20 mouse cellular contexts compared by ENCODE assay signal in the genomic region with DNA sequence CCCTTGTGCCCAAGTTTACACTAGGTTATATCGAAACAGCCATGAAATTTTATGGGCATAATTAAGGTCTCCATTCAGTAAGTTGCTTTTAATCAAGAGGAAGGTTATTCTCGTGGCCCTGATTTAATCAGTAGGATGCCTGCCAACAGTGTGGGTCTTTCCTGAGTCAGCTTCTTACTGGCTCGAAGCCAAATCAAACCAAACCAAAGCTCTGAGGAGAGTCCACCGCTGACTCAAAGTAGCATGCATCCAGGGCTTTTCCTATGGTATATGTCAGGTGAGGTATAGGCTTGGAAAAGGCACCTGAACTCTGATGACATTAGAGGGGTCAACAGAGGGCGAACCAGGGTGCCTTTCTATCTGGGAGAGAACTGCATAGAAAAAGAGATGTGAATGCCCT. TPM values are rescaled to one million over a fixed set of nuclear protein-coding genes. Genes with fewer than 3 reads are reported as not detected.
DNase-seq lines count a peak whose midpoint lies in the region; ATAC-seq and TF ChIP-seq lines count a peak whose summit lies in the region.
"Had no signal": no experiment of that assay in that cellular context is flagged by ENCODE, and none has a peak within 500 bp of the region (broad histone marks: within the 10 kb centered on the region; RNA-seq: fewer than 3 reads in every experiment).

No protein-coding gene starts in this region.

- H3K4me2 ChIP-seq in embryonic facial prominence, embryonic 14.5 days (ENCODE audit: low read depth, low read length): no peak overlapping the region
- no peak overlapping the region for H3K4me2 ChIP-seq in lung, embryonic 14.5 days
- H3K4me2 ChIP-seq: embryonic facial prominence, embryonic 12.5 days; forebrain, embryonic 13.5 days; liver, embryonic 13.5 days had no signal

- no peaks in the 10 kb centered on the region for H3K36me3 ChIP-seq in embryonic facial prominence, embryonic 14.5 days (ENCODE audit: control insufficient read depth, insufficient read depth, low read length)
- H3K36me3 ChIP-seq in embryonic facial prominence, embryonic 10.5 days (replicated peaks): no peaks in the 10 kb centered on the region
- H3K36me3 ChIP-seq in lung, embryonic 14.5 days (ENCODE audit: insufficient read depth): no peaks in the 10 kb centered on the region
- H3K36me3 ChIP-seq: embryonic facial prominence, embryonic 12.5 days; liver, embryonic 13.5 days had no signal

- no peak overlapping the region for H3K27ac ChIP-seq in embryonic facial prominence, embryonic 14.5 days (replicated peaks; ENCODE audit: low read depth, low read length)
- H3K27ac ChIP-seq in embryonic facial prominence, embryonic 10.5 days (replicated peaks): no peak overlapping the region
- H3K27ac ChIP-seq in lung, embryonic 14.5 days (ENCODE audit: low read depth): no peak overlapping the region
- H3K27ac ChIP-seq: embryonic facial prominence, embryonic 12.5 days; forebrain, embryonic 13.5 days; heart, adult 2 months; liver, embryonic 13.5 days had no signal

- no peaks in the 10 kb centered on the region for H3K4me1 ChIP-seq in embryonic facial prominence, embryonic 14.5 days (ENCODE audit: control insufficient read depth, insufficient read depth, low read length)
- no peaks in the 10 kb centered on the region for H3K4me1 ChIP-seq in embryonic facial prominence, embryonic 10.5 days
- no peaks in the 10 kb centered on the region for H3K4me1 ChIP-seq in lung, embryonic 14.5 days (ENCODE audit: insufficient read depth)
- H3K4me1 ChIP-seq: embryonic facial prominence, embryonic 12.5 days had no signal

- WGBS in embryonic facial prominence, embryonic 14.5 days: 57% methylated on average over 5 of the region's 5 CpGs
- 84% methylated on average over 5 of the region's 5 CpGs for WGBS in embryonic facial prominence, embryonic 10.5 days
- WGBS in lung, embryonic 14.5 days: 58% methylated on average over 5 of the region's 5 CpGs

- ATAC-seq in embryonic facial prominence, embryonic 14.5 days (ENCODE audit: low read depth): no peak
- no peak for ATAC-seq in lung, embryonic 14.5 days (ENCODE audit: insufficient read depth)
- ATAC-seq in erythroid progenitor cell, adult 5-6 weeks (replicated peaks; ENCODE audit: low FRiP score, poor library complexity, severe bottlenecking): no peak
- ATAC-seq: forebrain, embryonic 13.5 days; hindbrain, embryonic 16.5 days had no signal

- no peak for TF ChIP-seq CTCF in lung, embryonic 14.5 days (IDR thresholded peaks at IDR 0.05; ENCODE audit: low read depth)

- no peaks in the 10 kb centered on the region for H3K27me3 ChIP-seq in embryonic facial prominence, embryonic 14.5 days (replicated peaks; ENCODE audit: control insufficient read depth, insufficient read depth, low read length)
- H3K27me3 ChIP-seq in embryonic facial prominence, embryonic 10.5 days (replicated peaks; ENCODE audit: low read depth, poor library complexity, severe bottlenecking): no peaks in the 10 kb centered on the region
- no peaks in the 10 kb centered on the region for H3K27me3 ChIP-seq in lung, embryonic 14.5 days (ENCODE audit: insufficient read depth, low read length)
- H3K27me3 ChIP-seq: embryonic facial prominence, embryonic 12.5 days; forebrain, embryonic 13.5 days; liver, embryonic 13.5 days had no signal

- H3K4me3 ChIP-seq in embryonic facial prominence, embryonic 14.5 days (ENCODE audit: low read depth, low read length): no peak overlapping the region
- no peak overlapping the region for H3K4me3 ChIP-seq in embryonic facial prominence, embryonic 10.5 days
- no peak overlapping the region for H3K4me3 ChIP-seq in lung, embryonic 14.5 days (ENCODE audit: low read depth, low read length)
- H3K4me3 ChIP-seq: embryonic facial prominence, embryonic 12.5 days; forebrain, embryonic 13.5 days; heart, adult 2 months; liver, embryonic 13.5 days; myocyte had no signal

- H3K9me3 ChIP-seq in embryonic facial prominence, embryonic 14.5 days (ENCODE audit: control insufficient read depth, low read length): no peaks in the 10 kb centered on the region
- no peaks in the 10 kb centered on the region for H3K9me3 ChIP-seq in embryonic facial prominence, embryonic 10.5 days
- no peaks in the 10 kb centered on the region for H3K9me3 ChIP-seq in lung, embryonic 14.5 days (ENCODE audit: low read depth, low read length)
- H3K9me3 ChIP-seq: embryonic facial prominence, embryonic 12.5 days; forebrain, embryonic 13.5 days; liver, embryonic 13.5 days had no signal

- H3K9ac ChIP-seq in embryonic facial prominence, embryonic 14.5 days (ENCODE audit: low read depth, low read length): no peak overlapping the region
- H3K9ac ChIP-seq in lung, embryonic 14.5 days: no peak overlapping the region
- H3K9ac ChIP-seq: embryonic facial prominence, embryonic 12.5 days; forebrain, embryonic 13.5 days; liver, embryonic 13.5 days had no signal

- DNase-seq in embryonic facial prominence, embryonic 14.5 days (ENCODE audit: low spot score): peak; percentile 29
- DNase-seq in embryonic facial prominence, embryonic 10.5 days (ENCODE audit: low spot score): no peak
- peak; percentile 59 for DNase-seq in lung, embryonic 14.5 days
- no peak for DNase-seq in lung, postnatal 25 days (ENCODE audit: low spot score)
- peak; percentile 34 to 43 for DNase-seq in urinary bladder, postnatal 36 days (ENCODE audit: low spot score in 2 of 2)
- DNase-seq in urinary bladder, postnatal 10 days (ENCODE audit: low spot score): no peak
- no peak for DNase-seq in B cell, adult 2 months
- DNase-seq: cerebellum, postnatal 14 days; heart, adult 2 months; heart, postnatal 10 days; liver, embryonic 13.5 days had no signal

RNA-seq across cellular contexts. Expression of gene BC005537, which starts 19.5 kb away (rescaled TPM):
- 33.9 and 35.8 TPM in 2 replicates for polyA plus RNA-seq in embryonic facial prominence, embryonic 14.5 days (2014; fragmentation: Nextera tagmentation; extraction: Ambion mirVana)
- 10.2 and 11.2 TPM in 2 replicates for polyA plus RNA-seq in embryonic facial prominence, embryonic 10.5 days (2016; fragmentation: Nextera tagmentation; extraction: Ambion mirVana)
- 26.9 and 32.5 TPM in 2 replicates for polyA plus RNA-seq in lung, embryonic 14.5 days (2014; fragmentation: Nextera tagmentation; extraction: Ambion mirVana)
- total RNA-seq in erythroid progenitor cell, adult 5-6 weeks (2015; ENCODE audit: low replicate concordance): 101 and 125 TPM in 2 replicates
- 68.5 and 78.0 TPM in 2 replicates for total RNA-seq in erythroid progenitor cell, adult 5-6 weeks (2017; ENCODE audit: low replicate concordance)

RNA-seq across cellular contexts. Expression of gene Gmnn, which starts 20.2 kb away (rescaled TPM):
- polyA plus RNA-seq in embryonic facial prominence, embryonic 14.5 days (2014; fragmentation: Nextera tagmentation; extraction: Ambion mirVana): 82.4 and 82.8 TPM in 2 replicates
- polyA plus RNA-seq in embryonic facial prominence, embryonic 10.5 days (2016; fragmentation: Nextera tagmentation; extraction: Ambion mirVana): 177 and 178 TPM in 2 replicates
- 134 and 135 TPM in 2 replicates for polyA plus RNA-seq in lung, embryonic 14.5 days (2014; fragmentation: Nextera tagmentation; extraction: Ambion mirVana)
- total RNA-seq in erythroid progenitor cell, adult 5-6 weeks (2015; ENCODE audit: low replicate concordance): 289 and 378 TPM in 2 replicates
- 180 and 322 TPM in 2 replicates for total RNA-seq in erythroid progenitor cell, adult 5-6 weeks (2017; ENCODE audit: low replicate concordance)

RNA-seq across cellular contexts. Expression of gene Armh2, which starts 40.9 kb away (rescaled TPM):
- polyA plus RNA-seq in embryonic facial prominence, embryonic 14.5 days (2014; fragmentation: Nextera tagmentation; extraction: Ambion mirVana): not detected in 2 replicates
- 0.17 TPM in 1 of 2 replicates, not detected in the other for polyA plus RNA-seq in embryonic facial prominence, embryonic 10.5 days (2016; fragmentation: Nextera tagmentation; extraction: Ambion mirVana)
- 0.30 TPM in 1 of 2 replicates, not detected in the other for polyA plus RNA-seq in lung, embryonic 14.5 days (2014; fragmentation: Nextera tagmentation; extraction: Ambion mirVana)
- not detected in 2 replicates for total RNA-seq in erythroid progenitor cell, adult 5-6 weeks (2015; ENCODE audit: low replicate concordance)
- total RNA-seq in erythroid progenitor cell, adult 5-6 weeks (2017; ENCODE audit: low replicate concordance): not detected in 2 replicates
- total RNA-seq: gastrocnemius, adult 18-20 months; heart, adult 2 months; heart, postnatal 10 days; layer of hippocampus, postnatal 10 days; left cerebral cortex, postnatal 36 days had no signal
- polyA plus RNA-seq: embryonic facial prominence, embryonic 12.5 days; forebrain, embryonic 13.5 days; heart, adult 2 months; hindbrain, embryonic 16.5 days; liver, embryonic 13.5 days; thymus, postnatal 0 days had no signal

RNA-seq across cellular contexts. Expression of gene Acot13, which starts 49.4 kb away (rescaled TPM):
- 69.9 and 77.0 TPM in 2 replicates for polyA plus RNA-seq in embryonic facial prominence, embryonic 14.5 days (2014; fragmentation: Nextera tagmentation; extraction: Ambion mirVana)
- 55.1 and 65.5 TPM in 2 replicates for polyA plus RNA-seq in embryonic facial prominence, embryonic 10.5 days (2016; fragmentation: Nextera tagmentation; extraction: Ambion mirVana)
- 61.1 and 62.3 TPM in 2 replicates for polyA plus RNA-seq in lung, embryonic 14.5 days (2014; fragmentation: Nextera tagmentation; extraction: Ambion mirVana)
- total RNA-seq in erythroid progenitor cell, adult 5-6 weeks (2015; ENCODE audit: low replicate concordance): 18.0 and 24.1 TPM in 2 replicates
- 22.7 and 26.2 TPM in 2 replicates for total RNA-seq in erythroid progenitor cell, adult 5-6 weeks (2017; ENCODE audit: low replicate concordance)

RNA-seq across cellular contexts. Expression of gene Tdp2, which starts 49.6 kb away (rescaled TPM):
- 44.4 and 46.4 TPM in 2 replicates for polyA plus RNA-seq in embryonic facial prominence, embryonic 14.5 days (2014; fragmentation: Nextera tagmentation; extraction: Ambion mirVana)
- 71.9 and 74.9 TPM in 2 replicates for polyA plus RNA-seq in embryonic facial prominence, embryonic 10.5 days (2016; fragmentation: Nextera tagmentation; extraction: Ambion mirVana)
- polyA plus RNA-seq in lung, embryonic 14.5 days (2014; fragmentation: Nextera tagmentation; extraction: Ambion mirVana): 61.5 and 66.3 TPM in 2 replicates
- 40.0 and 51.6 TPM in 2 replicates for total RNA-seq in erythroid progenitor cell, adult 5-6 weeks (2015; ENCODE audit: low replicate concordance)
- 22.4 and 54.9 TPM in 2 replicates for total RNA-seq in erythroid progenitor cell, adult 5-6 weeks (2017; ENCODE audit: low replicate concordance)

Comparison
In these comparisons a context has a peak if more than half of its experiments do, and no peak if none do; other contexts are left out.
1. DNase-seq: peak in embryonic facial prominence, embryonic 14.5 days (single experiment), lung, embryonic 14.5 days (single experiment) and urinary bladder, postnatal 36 days (2 of 2); none in embryonic facial prominence, embryonic 10.5 days (single experiment), lung, postnatal 25 days (single experiment), urinary bladder, postnatal 10 days (single experiment) and B cell, adult 2 months (0 of 2).